Mouse (Mus musculus) CH12F3 (cell line): Measurements from ENCODE around the gene Dlx4.

Source experiments
- in situ Hi-C: fragments of 300-500 bp; cut with MboI; formaldehyde crosslinking; loops from 2 replicates; pipeline ENCODE4 v1.14.3; 2020; ENCODE audit warnings: low sequenced_read_pairs

Gene Dlx4

DNA sequence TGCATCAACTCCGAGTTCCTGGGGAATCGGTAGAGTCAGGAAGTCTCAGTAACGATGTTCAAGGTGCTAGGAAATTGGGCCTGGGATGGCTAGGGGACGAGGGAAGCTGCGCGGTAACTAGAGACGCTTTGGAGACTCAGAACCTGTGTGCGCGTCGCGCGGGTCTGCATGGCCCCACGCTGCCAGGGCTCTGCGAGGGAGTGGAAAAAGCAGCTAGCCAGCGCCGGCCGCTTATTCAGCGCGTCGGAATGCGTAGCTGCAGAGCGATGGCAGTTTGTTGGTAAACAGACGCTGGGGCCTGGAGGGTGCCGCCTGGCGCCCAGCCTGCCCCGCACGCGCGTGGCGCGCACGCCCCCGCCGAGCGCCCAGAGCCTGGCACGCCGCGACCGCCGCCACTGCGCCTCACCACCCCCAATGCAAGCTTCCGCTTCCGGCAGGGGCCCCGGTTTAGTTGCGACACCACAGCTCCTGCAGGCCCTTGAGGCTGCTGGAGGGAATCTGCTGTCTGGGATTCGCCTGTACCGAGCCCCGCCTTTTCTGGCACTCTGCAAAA, at the start of gene Dlx4:
Gene Dlx4, minus strand, starts transcription at position 413 of the 553 bp plus-strand sequence.
- in situ Hi-C loops, result no loop called here

DNA sequence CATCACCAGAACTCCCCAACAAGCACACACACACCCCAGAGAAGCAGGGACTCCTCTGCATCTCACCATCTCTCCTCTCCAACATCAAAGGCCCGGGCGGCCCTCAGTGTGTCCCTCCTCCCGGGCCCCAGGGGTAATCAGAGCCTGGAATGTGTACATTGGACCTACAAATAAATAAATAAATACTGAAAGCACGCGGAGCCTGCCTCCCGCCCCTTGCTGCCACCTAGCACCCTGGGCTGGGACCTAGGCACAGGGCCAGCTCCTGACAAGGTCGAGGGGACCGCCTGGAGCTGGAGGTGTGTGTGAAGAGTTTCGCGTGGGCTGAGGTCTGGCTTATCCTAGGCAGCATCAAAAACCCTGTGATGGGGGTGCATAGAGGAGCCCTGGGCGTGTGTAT, 43.8 kb upstream of the Dlx4 start:
- in situ Hi-C loops, result no loop called here

DNA sequence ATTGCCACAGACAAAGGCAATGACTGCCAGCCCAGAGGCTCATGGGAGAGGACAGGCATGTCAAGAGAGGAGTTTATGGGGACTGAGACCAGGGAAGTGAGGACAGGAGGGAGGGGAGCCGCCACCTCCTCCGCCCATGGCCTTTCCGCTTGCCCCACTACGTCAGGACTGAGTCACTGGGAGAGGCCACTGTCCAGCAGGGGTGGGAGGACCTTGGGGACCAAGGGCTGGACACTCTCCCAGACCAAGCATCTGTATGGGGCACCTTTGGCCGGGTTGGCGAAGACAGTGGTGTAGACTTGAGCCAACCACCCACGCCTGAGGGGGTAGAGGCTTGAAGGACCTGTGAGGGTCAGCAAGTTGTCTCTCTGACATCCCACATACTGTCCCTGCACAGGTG, 40.8 kb upstream of the Dlx4 start:
- in situ Hi-C loops, result no loop called here

DNA sequence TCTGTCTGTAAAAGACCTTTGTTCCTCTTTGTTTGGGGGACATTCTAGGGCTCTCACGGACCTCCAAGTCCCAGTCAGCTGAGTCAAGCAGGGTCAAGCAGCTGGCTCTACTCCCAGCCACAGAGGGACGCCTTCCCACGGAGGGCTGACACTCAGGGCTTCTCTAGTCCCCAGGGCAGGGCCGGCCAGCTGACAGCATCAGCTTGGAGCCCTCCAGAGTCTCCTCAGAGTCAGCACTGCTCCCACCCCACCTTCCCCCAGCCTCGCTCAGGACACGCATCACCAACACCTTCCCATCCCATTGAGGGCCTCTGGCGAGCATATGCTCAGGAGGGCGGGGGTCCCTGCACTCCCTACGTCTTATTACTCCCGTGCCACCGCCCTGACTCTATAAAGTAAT, 39.6 kb upstream of the Dlx4 start:
- in situ Hi-C loops, result no loop called here

DNA sequence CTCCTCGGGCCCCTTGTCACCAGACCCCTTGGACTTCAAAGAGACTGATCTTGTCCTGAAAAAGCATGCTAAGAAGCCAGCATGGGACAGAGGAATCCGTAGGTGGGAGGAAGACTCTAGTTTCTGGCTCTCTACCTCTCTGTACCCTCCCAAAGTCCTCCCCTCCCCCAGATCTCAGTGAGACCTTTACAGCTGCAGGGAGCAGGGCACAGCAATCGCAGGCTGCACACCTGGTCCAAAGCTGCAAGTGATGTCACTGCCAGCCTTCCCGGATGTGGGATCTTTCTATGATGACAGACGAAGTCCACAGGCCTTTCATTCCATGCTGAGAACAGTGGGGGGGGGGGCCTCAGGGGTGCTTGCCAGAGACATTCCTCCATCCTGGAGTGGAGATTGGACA, 38.5 kb upstream of the Dlx4 start:
- in situ Hi-C loops, result no loop called here

DNA sequence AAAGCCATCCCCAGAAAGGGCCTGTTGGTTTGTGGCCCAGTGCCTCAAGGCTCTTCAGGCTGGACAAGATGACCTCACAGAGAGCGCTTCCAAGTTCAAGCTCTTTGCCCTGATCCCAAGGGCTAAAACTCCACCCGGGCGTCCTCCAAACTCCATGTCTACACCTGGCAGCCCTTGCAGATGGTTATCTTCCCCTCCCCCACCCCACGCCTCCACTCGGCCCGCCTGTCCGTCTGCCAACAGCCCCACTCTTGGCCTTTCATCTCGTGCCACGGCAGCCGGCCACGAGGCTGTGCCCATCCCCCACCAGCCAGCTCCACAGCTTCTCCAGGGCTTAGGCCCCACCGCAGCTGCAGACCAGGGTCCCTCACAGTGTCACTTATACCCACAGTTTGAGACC, 33.2 kb upstream of the Dlx4 start:
- in situ Hi-C loops, result no loop called here

DNA sequence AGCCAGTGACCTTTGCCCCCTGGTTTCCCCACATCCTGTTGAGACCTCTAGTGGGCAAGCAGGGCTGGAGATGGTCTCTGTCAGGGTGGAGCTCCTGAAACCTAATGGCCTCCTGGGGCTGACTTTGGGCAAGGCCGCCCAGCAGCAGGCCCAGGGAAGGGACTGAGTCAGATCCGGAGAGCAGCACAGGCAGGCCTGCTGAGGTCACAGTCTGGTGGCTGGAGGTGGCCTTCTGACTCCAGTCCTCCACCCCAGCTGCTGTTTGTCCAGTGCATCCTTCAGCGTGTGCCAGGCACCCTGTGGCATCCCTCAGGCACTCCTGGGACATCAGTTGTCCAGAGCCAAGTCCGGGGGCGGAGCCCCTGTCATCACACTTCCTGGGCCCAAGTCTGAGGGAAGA, 19.8 kb upstream of the Dlx4 start:
- in situ Hi-C loops, result no loop called here

DNA sequence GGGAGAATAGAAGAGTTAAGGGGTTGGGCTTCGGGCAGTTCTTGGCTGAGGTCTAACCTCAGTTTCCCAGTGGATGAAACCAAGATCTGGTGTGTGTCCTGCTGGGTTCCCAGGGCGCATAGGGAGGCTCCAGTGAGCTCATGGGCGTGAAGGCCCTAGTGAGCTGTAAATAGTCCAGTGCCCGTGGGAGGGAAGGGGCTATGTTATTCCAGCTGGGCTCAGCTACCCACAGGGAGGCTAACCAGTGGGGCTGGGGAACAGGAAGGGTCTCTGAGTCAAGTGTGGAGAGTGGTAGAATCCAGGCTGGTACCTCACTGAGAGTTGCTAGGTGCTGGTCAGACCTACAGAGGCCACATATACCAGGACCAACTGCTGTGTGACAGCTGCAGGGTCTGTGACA, 15.6 kb upstream of the Dlx4 start:
- in situ Hi-C loops, result no loop called here

DNA sequence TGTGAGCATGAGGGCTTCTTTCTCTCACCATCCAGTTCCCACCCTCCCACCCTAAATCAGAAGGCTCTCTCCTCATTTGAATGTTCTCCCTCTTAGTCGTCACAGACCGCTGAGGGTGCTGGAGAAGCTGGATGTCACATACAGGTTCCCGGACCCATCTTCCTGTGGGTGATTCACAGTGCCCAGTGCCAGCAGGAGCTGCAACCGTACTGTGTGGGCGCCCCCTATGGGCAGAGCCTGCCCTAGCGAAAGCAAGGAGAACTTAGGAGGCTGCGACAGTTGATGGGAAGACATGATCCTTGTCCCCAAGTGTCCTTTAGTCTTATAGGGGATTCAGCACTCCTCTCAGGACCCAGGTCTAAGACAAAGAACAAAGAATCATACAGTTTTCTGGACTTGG, 14.6 kb upstream of the Dlx4 start:
- in situ Hi-C loops, result no loop called here

DNA sequence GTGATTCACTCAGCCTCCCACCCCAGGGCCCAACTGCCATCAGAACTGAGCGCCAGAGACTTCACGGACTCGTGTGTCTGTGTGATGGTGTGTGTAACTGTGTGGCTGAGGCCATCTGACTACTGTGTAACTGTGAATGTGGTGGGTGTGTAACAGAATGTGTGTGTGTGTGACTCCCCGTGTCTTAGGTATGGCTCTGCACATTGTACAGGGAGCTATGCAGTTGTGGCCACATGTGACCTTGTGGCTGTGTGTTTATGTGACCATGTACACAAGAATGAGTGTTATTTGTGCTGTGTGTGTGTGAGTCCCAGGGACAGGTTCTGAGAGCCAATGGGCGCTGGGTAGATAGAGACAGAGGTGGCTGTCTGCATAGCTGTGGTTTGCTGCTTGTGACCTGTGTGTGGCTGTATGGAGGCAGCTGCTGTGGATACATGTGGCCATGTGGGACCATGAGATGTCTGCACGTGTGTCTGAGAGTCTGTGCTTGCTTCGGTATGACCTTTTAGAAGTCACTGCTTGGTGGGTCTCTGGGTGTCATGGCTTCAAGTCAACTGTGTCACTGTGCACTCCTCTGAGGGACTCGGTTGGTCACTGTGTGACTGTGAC, 13.8 kb upstream of the Dlx4 start:
- in situ Hi-C loops, result no loop called here

DNA sequence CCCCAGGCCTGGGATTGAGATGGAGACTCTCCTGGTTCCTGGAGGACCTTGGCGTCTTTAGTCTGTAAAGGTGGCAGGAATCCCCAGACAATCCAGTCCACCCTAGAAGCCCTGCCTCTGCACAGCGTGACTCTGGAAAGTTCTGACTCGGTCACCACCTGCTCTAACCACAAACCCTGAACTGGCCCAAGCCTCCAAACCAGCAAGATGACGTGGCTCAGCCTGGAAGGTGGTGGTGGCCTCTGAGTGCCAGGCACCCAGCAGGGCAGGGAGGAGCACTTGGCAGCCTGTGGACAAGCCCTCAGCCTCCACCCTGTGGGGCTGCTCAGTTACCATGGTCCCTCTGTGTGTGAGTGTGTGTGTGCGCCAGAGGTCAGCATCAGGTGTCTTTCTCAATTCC, 11.8 kb upstream of the Dlx4 start:
- in situ Hi-C loops, result no loop called here

DNA sequence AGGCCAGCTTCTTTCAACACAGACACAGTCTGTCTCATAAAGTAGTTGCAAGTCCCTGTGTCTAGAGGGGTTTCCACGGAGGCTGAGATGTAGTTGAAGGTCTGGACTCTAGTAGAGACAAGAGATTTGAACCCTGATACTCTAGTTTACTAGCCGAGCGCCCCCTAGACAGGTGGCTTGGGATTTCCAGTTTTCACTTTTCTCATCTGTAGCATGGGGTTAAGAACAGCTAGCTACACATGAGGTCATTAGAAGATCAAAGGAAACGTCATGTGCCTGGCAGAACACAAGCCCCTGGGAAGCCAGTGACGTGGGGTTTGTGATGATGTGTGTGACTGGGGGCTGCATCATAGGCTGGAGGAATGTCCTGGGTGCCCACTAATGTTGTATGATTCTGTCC, 11.3 kb upstream of the Dlx4 start:
- in situ Hi-C loops, result no loop called here

DNA sequence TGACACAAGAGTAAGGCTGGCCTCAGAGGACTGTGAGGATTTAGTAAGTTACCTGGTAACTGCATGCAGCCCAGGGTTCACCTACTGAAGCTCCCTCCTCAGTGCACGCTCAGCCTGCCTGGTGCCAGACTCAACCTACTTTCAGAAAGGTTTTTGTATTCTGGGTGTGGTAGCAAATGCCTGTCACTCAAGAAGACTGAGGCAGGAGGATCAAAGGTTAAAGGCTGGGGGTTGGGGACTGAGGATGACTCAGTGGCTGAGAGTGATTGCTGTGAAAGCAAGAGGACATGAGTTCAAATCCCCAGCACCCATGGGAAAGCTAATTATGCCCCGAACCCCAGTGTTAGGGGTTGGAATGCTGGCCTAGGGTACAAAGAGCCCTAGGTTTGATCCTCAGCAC, 9.4 kb upstream of the Dlx4 start:
- in situ Hi-C loops, result no loop called here

DNA sequence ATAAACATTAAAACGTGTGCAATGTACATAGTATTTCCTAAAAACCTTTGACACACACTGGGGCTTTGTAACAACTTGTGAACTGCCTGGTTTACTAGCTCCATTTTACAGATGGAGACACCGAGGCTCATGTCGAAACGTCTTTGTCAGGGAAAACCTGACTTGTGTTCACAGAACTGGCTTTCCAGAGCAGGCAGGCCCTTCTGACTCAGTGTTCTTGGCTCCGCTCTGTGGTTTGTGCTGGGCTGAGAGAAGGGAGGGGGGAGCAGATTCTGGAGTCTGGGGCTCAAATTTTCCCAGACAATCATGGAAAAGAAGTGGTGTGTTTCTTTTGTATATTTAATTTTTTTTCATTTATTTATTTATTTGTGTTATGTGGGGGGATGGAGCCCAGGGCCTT, 7.6 kb upstream of the Dlx4 start:
- in situ Hi-C loops, result no loop called here

DNA sequence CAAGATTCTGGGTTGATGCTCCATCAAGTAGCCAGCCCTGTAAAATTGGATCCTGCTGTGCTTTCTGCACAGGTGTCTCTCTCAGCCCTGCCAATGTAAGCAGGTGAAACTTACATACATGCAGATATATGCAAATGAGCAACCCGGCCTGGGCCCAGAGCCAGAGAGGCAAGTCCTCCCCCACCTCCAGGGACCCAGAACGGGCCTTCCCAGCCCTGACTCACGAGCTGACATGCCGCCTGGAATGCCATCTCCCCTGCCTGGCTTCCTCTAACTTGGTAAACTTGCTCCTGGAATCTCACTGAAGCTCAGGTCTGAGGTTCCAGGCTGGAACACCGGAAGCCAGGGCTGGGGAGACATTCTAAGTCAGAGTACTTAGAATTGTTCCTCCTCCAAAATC, 7.1 kb upstream of the Dlx4 start:
- in situ Hi-C loops, result no loop called here

DNA sequence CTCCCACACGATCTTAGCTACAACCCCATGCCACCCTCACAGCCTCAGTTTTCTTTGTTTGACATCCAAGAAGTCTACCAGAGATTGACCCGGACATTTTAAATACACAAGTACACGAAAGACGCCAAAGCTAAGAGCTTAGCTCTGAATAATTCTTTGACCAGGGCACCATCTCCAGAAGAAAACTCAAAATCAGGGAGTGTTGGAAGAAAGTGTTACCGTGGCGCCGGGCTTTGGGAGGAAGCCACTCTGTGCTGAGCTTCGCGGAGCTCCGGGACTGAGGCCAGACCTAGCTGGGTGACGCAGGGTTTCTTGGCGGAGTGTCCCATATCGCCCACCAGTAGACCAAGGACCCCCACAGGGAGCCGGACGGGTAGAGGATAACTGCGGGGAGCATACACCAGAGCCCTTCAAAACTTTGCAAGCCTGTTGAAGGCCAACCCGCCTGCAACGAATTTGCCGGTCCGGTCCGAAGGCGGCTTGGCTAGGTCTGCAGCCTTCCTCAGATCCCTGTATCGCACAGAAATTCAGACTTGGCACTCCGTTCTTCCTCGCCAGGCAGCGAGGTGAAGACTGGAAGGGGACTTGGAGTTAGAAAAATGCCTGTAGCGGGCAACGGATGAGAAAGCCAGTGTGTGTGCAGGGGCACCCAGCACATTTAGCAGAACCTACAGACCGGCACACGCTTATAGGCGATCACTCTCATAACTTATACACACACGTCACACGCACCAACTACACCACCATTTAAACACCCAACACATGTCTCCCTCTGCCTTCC, 4.4 kb upstream of the Dlx4 start:
- in situ Hi-C loops, result no loop called here

DNA sequence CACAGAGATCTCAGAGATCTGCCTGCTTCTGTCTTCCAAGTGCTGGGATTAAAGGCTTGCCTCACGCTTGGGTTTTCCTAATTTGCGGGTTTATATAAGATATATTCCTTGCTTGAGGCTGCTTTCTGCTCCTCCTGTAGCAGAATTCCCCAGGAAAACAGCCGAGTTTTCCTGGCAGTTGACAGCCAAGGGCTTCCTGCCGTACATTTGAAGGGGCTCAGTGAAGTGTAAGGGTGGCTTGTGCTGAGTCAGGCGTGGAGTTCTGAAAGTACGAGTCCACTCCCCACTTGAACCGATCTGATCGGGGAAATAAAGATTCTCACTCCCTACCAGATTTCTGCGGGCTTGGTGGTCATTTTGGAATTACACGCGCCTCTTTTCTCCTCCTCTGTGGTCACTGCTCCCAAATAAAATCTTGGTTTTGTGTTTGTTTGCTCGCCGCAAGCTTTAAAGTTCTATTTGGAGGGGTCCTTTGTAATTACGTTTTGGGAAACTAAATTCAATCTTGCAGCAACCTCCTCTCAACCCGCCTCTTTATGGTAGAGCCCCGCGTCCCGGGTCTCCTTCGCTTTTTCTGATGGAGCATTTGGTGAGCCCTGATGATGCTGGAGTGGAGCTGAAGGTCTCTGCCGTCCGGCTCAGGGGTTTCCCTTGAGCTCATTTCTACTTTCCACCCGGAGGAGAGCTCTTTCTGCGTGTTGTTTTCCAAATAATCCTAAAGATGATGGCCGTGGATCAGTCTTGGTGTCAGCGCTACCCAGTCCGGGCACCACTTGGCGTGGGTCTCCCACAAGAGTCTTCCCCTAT, 3.6 kb upstream of the Dlx4 start:
- in situ Hi-C loops, result no loop called here

DNA sequence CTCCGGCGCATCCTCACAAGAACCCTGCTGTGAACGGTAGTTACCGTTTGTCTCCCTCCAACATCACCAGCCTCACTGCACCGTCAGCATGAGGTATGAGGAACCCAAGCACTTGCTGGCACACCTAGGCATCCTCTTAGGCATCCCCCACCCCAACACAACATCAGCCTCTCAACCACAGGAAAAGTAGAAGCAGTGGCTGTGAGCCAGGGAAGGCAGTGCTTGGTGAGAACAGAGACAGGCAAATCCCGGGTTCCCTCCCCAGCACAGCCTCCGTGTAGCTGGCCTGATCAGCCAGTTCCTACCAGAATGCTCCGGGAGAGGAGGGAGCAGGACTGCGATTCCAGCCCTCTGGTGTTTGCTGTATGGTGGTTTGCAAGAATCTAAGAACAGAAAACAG, 2.7 kb upstream of the Dlx4 start:
- in situ Hi-C loops, result no loop called here

DNA sequence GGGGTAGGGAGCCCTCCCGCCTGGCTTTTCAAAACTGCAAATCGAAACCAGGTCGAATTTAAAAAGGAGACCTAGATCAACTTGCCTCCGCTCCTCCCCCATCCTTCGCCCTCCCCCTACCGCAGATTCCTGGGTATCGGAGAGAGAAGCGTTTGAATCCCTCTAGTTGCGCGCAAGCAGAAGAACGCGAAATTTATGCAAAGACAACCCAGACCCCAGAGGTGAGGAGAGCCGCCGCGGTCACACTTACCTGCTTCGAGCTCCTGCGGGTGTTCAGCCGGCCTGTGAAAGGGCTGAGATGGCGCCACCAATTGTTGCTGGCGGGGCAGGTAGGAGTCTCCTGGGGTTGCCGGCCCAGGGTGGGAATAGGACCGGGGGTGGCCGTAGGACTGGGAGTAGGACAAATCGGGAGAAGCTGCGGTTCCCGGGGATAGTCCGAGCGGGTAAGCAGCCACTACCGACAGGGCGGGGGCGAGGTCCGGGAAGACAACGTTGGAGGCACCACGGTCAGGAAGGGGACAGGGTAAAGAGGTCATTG, 1.0 kb downstream of the Dlx4 start:
- in situ Hi-C loops, result no loop called here

DNA sequence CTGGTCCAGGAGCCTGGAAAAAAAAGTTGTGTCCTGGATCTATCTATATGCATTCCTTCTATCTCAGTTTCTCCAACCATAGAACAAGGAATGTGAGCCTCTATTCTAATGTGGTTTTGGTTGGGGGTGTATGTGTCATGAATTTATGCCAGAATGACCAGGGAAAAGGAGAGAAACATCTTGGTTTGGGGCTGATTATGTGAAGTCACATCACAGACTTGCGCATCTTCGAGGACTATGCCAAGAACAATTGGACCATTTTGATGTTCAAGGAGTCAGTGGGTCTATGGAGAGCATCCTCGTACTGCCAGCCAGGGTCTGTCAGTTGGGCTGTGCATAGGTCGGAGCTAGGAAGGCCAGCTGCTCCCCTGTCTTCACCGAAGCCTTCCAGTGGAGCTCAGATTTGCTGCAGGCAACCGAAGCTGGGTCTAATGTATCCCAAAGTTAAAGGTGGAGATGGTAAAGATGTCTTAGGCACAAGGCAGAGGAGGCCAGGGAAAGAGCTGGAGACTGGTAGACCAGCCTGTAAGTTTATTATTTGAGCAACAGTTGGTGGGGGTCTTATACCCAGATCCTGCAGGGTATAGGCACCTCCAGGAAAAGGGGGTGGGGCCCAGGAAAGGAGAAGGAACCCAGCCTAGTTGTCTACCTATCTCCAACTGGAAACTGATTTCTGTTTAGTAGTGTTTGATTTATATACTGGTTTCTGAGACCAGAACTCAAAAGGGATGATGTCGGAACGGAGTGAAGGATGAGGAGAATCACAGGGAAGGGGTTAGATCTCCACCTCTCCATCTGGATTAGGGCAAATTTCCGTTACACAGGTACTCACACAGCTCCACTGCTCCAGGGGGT, 1.7 kb downstream of the Dlx4 start:
- in situ Hi-C loops, result no loop called here

DNA sequence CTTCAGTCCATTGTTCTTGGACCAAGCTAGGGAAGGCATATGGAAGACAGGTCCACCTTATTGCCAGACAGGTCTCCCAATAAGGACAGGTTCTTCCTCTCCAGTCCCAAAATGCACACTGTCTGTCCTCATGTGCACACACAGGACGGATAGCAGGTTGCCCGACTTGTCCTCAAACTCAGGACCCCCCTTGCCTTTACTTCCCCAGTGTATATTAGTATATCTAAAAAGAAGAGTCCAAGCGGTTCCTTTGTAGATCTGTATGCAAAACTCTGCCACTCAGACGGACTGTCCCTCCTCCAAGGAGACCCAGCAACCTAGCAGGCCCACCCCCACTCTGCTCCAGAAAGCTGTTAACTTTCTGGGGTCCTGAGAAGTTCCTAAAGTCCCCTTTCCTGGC, 2.4 kb downstream of the Dlx4 start:
- in situ Hi-C loops, result no loop called here
